Mouse (Mus musculus) intestine, embryonic 16.5 days (tissue): ENCODE data around the gene Dpf3. TPM values are rescaled to one million over a fixed set of nuclear protein-coding genes. Genes with fewer than 3 reads are reported as not detected.

ENCODE experiments used
- ATAC-seq: fragments of 200-750 bp; cut with Nextera tagmentation; 2 replicates; pipeline ENCODE4 v1.8.0; 2017; ENCODE audit warnings: moderate TSS enrichment, moderate library complexity
- H3K27ac ChIP-seq: fragments of 300-500 bp; sonication (generic); 2 replicates; pipeline ENCODE4 v1.5.1; 2014; ENCODE audit warnings: mild to moderate bottlenecking, low read length
- H3K27me3 ChIP-seq: fragments of 300-500 bp; sonication (generic); replicated peaks from 2 replicates; pipeline ENCODE4 v1.6.1; 2014; ENCODE audit warnings: low read length, control low read depth, mixed read lengths; ENCODE audit not compliant: control insufficient read depth, insufficient read depth
- H3K36me3 ChIP-seq: fragments of 300-500 bp; sonication (generic); 2 replicates; pipeline ENCODE4 v1.6.1; 2014; ENCODE audit warnings: low read length, control low read depth; ENCODE audit not compliant: control insufficient read depth, insufficient read depth
- H3K4me1 ChIP-seq: fragments of 300-500 bp; sonication (generic); 2 replicates; pipeline ENCODE4 v1.6.1; 2014; ENCODE audit warnings: low read length, control low read depth, mixed read lengths; ENCODE audit not compliant: control insufficient read depth, insufficient read depth
- H3K4me2 ChIP-seq: fragments of 300-500 bp; sonication (generic); 2 replicates; pipeline ENCODE4 v1.6.1; 2014; ENCODE audit warnings: low read depth, low read length, control low read depth
- H3K4me3 ChIP-seq: fragments of 300-500 bp; sonication (generic); 2 replicates; pipeline ENCODE4 v1.5.1; 2014; ENCODE audit warnings: mild to moderate bottlenecking, low read length
- H3K9ac ChIP-seq: fragments of 300-500 bp; sonication (generic); 2 replicates; pipeline ENCODE4 v1.6.1; 2014; ENCODE audit warnings: low read depth, low read length
- H3K9me3 ChIP-seq: fragments of 300-500 bp; sonication (generic); 2 replicates; pipeline ENCODE4 v1.6.1; 2016; ENCODE audit warnings: low read length, control low read depth; ENCODE audit not compliant: control insufficient read depth
- WGBS: fragments of 180-500 bp; shearing (Covaris S2); extraction: QIAGEN DNeasy Blood & Tissue Kit; methylation state at CpG from one replicate; pipeline ENCODE4 v1.1.7; 2014; 5-methylcytosine and 5-hydroxymethylcytosine counted together
- polyA plus RNA-seq: library from polyadenylated mRNA; unstranded; fragments of >200 nt; fragmentation: Nextera tagmentation; extraction: Ambion mirVana; gene quantifications from 2 replicates; pipeline ENCODE4 v1.2.1, GENCODE M21; 2015

The Dpf3 gene
- polyA plus RNA-seq, 1 experiment from 2014 or later = 7.4 TPM

GRCm38 (mm10) chr12:83213879-83214341 is 273.6 kb downstream of the Dpf3 start:
- Histone ChIP-seq H3K27ac (no peak overlapping the region), H3K9me3 (no peaks in the 10 kb centered on the region), H3K4me1 (peaks cover 11% of the 10 kb centered on the region), H3K4me2 (no peak overlapping the region), H3K4me3 (no peak overlapping the region), H3K9ac (no peak overlapping the region), H3K27me3 (no peaks in the 10 kb centered on the region), H3K36me3 (no peaks in the 10 kb centered on the region)
- ATAC-seq = no peak
- WGBS = 58% methylated on average over 6 of the region's 6 CpGs

GRCm38 (mm10) chr12:83211976-83212375 is 275.5 kb downstream of the Dpf3 start:
- Histone ChIP-seq H3K9me3 (no peaks in the 10 kb centered on the region), H3K36me3 (no peaks in the 10 kb centered on the region), H3K4me2 (no peak overlapping the region), H3K27me3 (no peaks in the 10 kb centered on the region), H3K27ac (no peak overlapping the region), H3K9ac (no peak overlapping the region), H3K4me1 (peaks cover 11% of the 10 kb centered on the region), H3K4me3 (no peak overlapping the region)
- 71% methylated on average over 2 of the region's 2 CpGs for WGBS
- ATAC-seq = no peak

- no peaks in the 10 kb centered on the region for H3K9me3 ChIP-seq
- no peaks in the 10 kb centered on the region for H3K27me3 ChIP-seq
- no peak overlapping the region for H3K4me2 ChIP-seq
- WGBS = 78% methylated on average over 7 of the region's 7 CpGs
- no peak overlapping the region for H3K9ac ChIP-seq
- peaks cover 11% of the 10 kb centered on the region for H3K4me1 ChIP-seq
- H3K27ac ChIP-seq = no peak overlapping the region
- ATAC-seq = no peak
- no peaks in the 10 kb centered on the region for H3K36me3 ChIP-seq
- no peak overlapping the region for H3K4me3 ChIP-seq
Measured at GRCm38 (mm10) chr12:83211146-83211822, 276.2 kb downstream of the Dpf3 start.

DNA sequence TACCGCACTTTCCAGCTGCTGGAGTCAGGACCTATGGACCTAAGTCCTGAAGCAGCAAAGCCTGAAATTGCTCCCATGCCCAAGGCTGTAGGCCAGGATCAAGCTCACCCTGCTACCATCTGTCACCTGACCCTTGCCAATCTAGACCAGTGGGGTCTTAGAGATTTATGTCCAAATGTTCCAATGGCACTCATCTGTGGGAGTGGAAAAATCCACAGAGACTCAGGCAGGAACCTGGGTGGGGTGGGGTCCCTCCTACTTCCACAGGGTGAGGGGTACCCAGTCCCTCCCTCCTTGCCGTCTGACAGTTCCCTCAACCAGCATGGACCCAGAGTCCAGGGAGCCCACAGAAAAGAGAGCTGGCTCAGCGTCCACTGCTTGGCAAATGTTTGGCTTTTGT is 276.8 kb downstream of the Dpf3 start:
- Histone ChIP-seq H3K4me2 (no peak overlapping the region), H3K27ac (no peak overlapping the region), H3K9ac (no peak overlapping the region), H3K36me3 (no peaks in the 10 kb centered on the region), H3K4me1 (peaks cover 11% of the 10 kb centered on the region), H3K27me3 (no peaks in the 10 kb centered on the region), H3K9me3 (no peaks in the 10 kb centered on the region), H3K4me3 (no peak overlapping the region)
- 72% methylated on average over 3 of the region's 3 CpGs for WGBS
- no peak for ATAC-seq

- WGBS = 53% methylated on average over 5 of the region's 5 CpGs
- Histone ChIP-seq H3K9me3 (no peaks in the 10 kb centered on the region), H3K27ac (no peak overlapping the region), H3K9ac (no peak overlapping the region), H3K36me3 (no peaks in the 10 kb centered on the region), H3K27me3 (no peaks in the 10 kb centered on the region), H3K4me2 (no peak overlapping the region), H3K4me3 (no peak overlapping the region), H3K4me1 (peaks cover 11% of the 10 kb centered on the region)
- ATAC-seq = no peak
Measured at GRCm38 (mm10) chr12:83210294-83210693, 277.2 kb downstream of the Dpf3 start.

DNA sequence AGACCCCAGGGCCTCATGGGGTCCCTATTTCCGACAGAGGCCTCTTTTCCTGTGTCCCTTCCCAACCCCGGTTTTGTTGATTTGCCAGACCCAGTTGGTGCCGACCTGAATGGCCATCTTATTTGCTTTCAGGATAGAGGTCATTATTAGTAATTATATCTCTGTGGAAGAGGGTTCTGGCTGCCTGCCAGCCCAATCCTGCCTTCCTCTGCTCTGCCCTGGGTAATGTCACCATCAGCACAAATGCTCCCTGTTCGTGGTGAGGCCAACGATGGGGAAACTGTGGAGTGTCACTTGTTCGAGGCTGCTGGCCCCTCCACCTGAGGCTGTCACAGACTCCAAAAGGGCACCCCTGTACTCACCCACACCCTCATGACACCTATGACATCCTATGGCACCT is 278.1 kb downstream of the Dpf3 start:
- H3K27me3 ChIP-seq = no peaks in the 10 kb centered on the region
- H3K27ac ChIP-seq = no peak overlapping the region
- H3K9me3 ChIP-seq = no peaks in the 10 kb centered on the region
- no peak overlapping the region for H3K9ac ChIP-seq
- no peaks in the 10 kb centered on the region for H3K36me3 ChIP-seq
- peaks cover 11% of the 10 kb centered on the region for H3K4me1 ChIP-seq
- ATAC-seq = peak; percentile 50
- 23% methylated on average over 6 of the region's 6 CpGs for WGBS
- no peak overlapping the region for H3K4me2 ChIP-seq
- H3K4me3 ChIP-seq = no peak overlapping the region

GRCm38 (mm10) chr12:83208841-83209240 is 278.7 kb downstream of the Dpf3 start:
- Histone ChIP-seq H3K27me3 (no peaks in the 10 kb centered on the region), H3K27ac (no peak overlapping the region), H3K4me1 (peaks cover 8% of the 10 kb centered on the region), H3K4me3 (no peak overlapping the region), H3K36me3 (no peaks in the 10 kb centered on the region), H3K9ac (no peak overlapping the region), H3K9me3 (no peaks in the 10 kb centered on the region), H3K4me2 (no peak overlapping the region)
- ATAC-seq = no peak
- WGBS = 65% methylated on average over 6 of the region's 6 CpGs

DNA sequence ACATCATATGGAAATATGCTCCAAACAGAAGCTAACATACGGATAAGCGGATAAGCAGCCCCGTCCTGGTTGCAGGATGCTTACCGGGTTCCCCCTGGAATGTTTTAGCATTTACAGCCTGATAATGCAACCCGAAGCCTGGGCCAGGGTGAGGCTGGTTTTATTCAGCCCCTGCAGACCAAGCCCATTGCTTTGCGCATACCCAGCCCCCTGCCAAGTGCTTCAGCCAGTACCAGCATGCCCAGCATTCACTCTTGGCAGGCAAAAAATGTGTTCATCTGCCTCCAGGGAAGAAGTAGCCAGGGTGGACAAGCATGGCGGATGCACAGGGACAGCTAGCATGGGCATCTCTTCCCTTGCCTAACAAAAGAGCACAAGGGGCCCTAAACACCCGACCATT is 279.5 kb downstream of the Dpf3 start:
- H3K9me3 ChIP-seq = no peaks in the 10 kb centered on the region
- no peak for ATAC-seq
- no peak overlapping the region for H3K4me3 ChIP-seq
- peaks cover 8% of the 10 kb centered on the region for H3K4me1 ChIP-seq
- WGBS = 56% methylated on average over 8 of the region's 8 CpGs
- H3K27ac ChIP-seq = no peak overlapping the region
- H3K36me3 ChIP-seq = no peaks in the 10 kb centered on the region
- no peak overlapping the region for H3K4me2 ChIP-seq
- no peaks in the 10 kb centered on the region for H3K27me3 ChIP-seq
- no peak overlapping the region for H3K9ac ChIP-seq

DNA sequence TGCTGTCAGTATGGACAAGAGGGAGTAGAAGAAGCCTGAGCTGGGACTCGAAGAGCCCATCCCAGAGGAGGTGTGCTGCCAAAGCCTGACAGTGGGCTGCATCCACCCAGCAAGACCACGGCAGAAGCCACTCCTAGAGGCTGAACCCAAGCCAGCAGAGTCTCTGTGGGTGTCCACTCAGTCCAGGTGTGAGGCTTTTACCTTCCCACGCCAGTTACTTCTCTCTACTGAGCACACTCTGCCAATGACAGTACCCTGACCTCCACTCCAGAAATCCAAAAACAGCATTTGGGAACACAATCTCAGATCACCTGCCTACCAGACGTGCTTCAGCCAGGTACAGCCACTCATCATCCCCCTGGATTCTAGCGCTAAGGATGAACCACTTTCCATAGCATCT is 280.0 kb downstream of the Dpf3 start:
- no peaks in the 10 kb centered on the region for H3K27me3 ChIP-seq
- no peaks in the 10 kb centered on the region for H3K9me3 ChIP-seq
- H3K4me1 ChIP-seq = peaks cover 8% of the 10 kb centered on the region
- H3K4me2 ChIP-seq = no peak overlapping the region
- WGBS = 67% methylated on average over 5 of the region's 5 CpGs
- H3K27ac ChIP-seq = no peak overlapping the region
- ATAC-seq = no peak
- H3K9ac ChIP-seq = no peak overlapping the region
- H3K36me3 ChIP-seq = no peaks in the 10 kb centered on the region
- no peak overlapping the region for H3K4me3 ChIP-seq

DNA sequence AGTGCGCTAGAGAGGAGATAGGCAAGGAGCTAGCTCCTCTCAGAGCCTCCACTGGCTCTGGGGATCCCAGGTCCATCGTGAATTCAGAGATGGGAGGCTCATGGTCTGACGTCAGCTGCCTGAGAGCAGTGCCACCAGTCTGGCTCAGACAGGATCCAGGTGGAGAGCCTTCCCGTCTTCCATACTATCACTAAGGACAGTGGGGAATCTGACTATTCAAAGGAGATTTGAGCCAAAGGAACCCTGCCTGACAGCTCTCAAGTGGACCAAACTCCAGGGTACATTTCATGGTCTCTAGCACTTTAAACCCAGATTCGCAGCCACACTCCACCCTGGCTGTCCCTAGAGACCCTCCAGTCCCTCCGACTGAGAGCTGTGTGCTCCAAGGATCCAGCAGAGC is 280.6 kb downstream of the Dpf3 start:
- no peaks in the 10 kb centered on the region for H3K9me3 ChIP-seq
- H3K27ac ChIP-seq = no peak overlapping the region
- WGBS = 61% methylated on average over 6 of the region's 6 CpGs
- H3K9ac ChIP-seq = no peak overlapping the region
- no peak for ATAC-seq
- no peak overlapping the region for H3K4me2 ChIP-seq
- no peaks in the 10 kb centered on the region for H3K27me3 ChIP-seq
- H3K4me3 ChIP-seq = no peak overlapping the region
- H3K4me1 ChIP-seq = peaks cover 8% of the 10 kb centered on the region
- H3K36me3 ChIP-seq = no peaks in the 10 kb centered on the region
